Mouse (Mus musculus): ENCODE measurements at regions not wholly inside any gene's neighbourhood (a gene's known extent, or its start where the extent isn't known, plus 50 kb on each side); places are given as distances from the start of the nearest gene placed in this dataset.

DNA sequence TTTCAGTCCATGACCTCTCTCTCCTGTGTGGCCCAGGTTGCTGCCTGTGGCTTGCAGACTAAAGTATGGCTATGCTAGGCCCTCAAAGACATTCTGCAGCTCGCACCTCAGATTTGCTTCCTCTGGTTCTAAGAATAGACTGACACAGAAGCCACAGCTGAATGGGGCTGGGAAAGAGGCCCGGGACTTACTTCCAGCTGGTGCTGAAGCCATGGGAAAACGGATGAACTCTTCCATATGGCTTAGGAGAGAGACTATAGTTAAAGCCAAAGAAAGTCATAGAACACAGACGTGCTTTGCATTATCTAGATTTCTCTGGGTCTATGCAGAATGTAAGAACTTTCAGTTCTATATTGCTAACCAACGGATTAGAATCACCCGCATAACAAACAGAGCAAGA, 107.7 kb downstream of the Fasl start:
- no peak for TF ChIP-seq CTCF (IDR thresholded peaks at IDR 0.05; ENCODE audit: low read depth, low read length)
- TF ChIP-seq POLR2A (IDR thresholded peaks at IDR 0.05; ENCODE audit: borderline replicate concordance, low read depth, low read length) = no peak

All from bone marrow macrophage, adult 2 months (primary cell).